Mouse (Mus musculus) ZHBTc4 (cell line): Measurements from ENCODE around the gene Olfr659.

Experiments
- DNase-seq: peaks from one replicate; pipeline ENCODE4 v3.0.0-alpha.2; 2011; ENCODE audit warnings: low read depth, low spot score

The Olfr659 gene

DNA sequence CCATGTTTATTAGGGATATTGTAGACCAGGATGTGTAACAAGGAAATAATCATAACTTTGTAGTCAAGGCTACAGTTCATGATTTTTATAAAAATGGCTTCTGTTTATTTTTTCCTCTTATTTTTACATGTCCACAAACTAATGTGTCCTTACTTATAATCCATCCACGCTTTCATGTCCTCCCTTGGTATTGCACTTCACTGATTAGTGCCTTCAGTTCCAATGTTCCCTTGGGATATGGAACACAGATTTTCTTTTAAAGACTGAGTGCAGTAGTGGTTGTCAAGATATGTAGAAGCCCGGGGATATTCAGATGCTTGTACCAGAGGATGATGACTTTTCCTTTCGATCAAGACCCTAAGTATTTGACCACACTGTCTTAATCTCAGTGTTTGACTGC is at the start of gene Olfr659:
Gene Olfr659 (plus strand): TSS at position 301 of the 400 bp plus-strand sequence.
- no peak for DNase-seq

GRCm38 (mm10) chr7:104624494-104624893 is 42.1 kb upstream of the Olfr659 start, which contains the start of gene Olfr657:
Olfr657 (plus strand) TSS chr7:104624794.
- no peak for DNase-seq

DNA sequence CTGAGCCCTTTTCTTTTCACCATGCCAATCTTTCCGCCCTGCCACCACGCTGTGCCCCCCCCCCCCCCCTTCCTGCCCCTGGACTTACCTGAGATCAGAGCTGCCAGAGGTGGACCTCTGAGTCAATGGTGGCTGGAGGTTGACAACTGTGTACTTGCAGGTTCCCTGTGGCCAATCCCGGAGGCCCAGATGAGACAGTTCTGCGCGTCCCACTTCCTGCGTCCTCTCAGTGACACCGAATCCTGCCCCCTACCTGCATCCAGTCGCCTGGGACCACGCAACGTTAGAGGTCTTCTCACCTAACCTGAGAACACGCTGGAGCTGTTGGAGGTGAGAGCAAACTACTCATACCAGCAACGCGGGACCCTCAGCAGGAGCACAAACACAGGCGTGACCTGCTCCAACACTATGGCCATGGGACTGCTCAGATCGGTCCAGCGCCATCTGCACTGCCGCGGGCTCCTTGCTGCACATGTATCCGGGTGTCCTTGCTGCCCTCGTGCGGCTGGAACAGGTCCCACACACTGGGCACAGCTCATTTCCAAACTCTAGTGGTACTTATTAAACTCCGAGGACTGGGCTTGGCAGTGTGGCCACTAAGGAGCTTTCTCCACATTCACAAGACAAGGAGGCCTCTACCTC is 19.6 kb upstream of the Olfr659 start, which contains the start of gene Olfr658:
Gene Olfr658 (minus strand): TSS at position 465 of the 642 bp plus-strand sequence.
- peak; percentile 68 for DNase-seq

DNA sequence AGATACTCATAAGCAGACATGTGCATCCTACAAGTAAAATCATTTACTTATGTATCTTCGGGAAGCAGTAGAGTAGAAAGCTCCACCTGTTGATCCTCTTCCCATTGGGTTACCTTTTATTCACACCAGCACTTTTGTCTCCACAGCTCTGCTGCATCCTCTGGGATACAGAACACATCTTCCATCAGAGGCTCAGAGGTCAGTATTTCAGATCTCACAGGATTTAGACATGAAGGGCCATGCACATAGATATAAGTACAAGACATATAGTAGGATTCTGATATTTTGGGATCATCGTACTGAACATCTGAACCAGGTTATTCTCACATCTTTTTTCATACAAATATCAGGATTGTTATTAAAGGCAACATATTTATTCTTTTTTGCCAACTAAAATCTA is 19.6 kb downstream of the Olfr659 start, which contains the start of gene Olfr661:
Gene Olfr661 (plus strand): TSS at position 301 of the 400 bp plus-strand sequence.
- DNase-seq, result no peak
